Mouse (Mus musculus): Measurements from ENCODE around the gene Tcte2.
"Not testable (repeated sequence)": the region's sequence is repeated elsewhere in the genome, so short reads cannot be mapped to it uniquely, and the experiment has no call there.

Tcte2 gene

GRCm38 (mm10) chr17:13683027-13683410, 78.6 kb downstream of the Tcte2 start:
- no peak for DNase-seq (ENCODE audit: low spot score)

GRCm38 (mm10) chr17:13682378-13683026, 79.1 kb downstream of the Tcte2 start:
- DNase-seq (ENCODE audit: low spot score): peak; percentile 62

GRCm38 (mm10) chr17:13681686-13682085, 79.9 kb downstream of the Tcte2 start:
- DNase-seq (ENCODE audit: low spot score): no peak

- no peak for DNase-seq (ENCODE audit: low spot score)
These were observed 80.5 kb downstream of the Tcte2 start for GRCm38 (mm10) chr17:13681126-13681525.

GRCm38 (mm10) chr17:13680318-13680717, 81.3 kb downstream of the Tcte2 start:
- DNase-seq (ENCODE audit: low spot score): no peak

GRCm38 (mm10) chr17:13679725-13680124, 81.9 kb downstream of the Tcte2 start:
- DNase-seq (ENCODE audit: low spot score): no peak

- DNase-seq (ENCODE audit: low spot score): no peak
These were observed 84.1 kb downstream of the Tcte2 start for GRCm38 (mm10) chr17:13677225-13678148.

- DNase-seq (ENCODE audit: low spot score): not testable (repeated sequence)
These were observed 85.5 kb downstream of the Tcte2 start for GRCm38 (mm10) chr17:13676099-13676498.

GRCm38 (mm10) chr17:13675630-13676029, 86.0 kb downstream of the Tcte2 start:
- no peak for DNase-seq (ENCODE audit: low spot score)

GRCm38 (mm10) chr17:13674695-13675306, 86.8 kb downstream of the Tcte2 start:
- DNase-seq (ENCODE audit: low spot score): no peak

- no peak for DNase-seq (ENCODE audit: low spot score)
These were observed 89.9 kb downstream of the Tcte2 start for GRCm38 (mm10) chr17:13671732-13672131.

GRCm38 (mm10) chr17:13670227-13670626, 91.4 kb downstream of the Tcte2 start:
- no peak for DNase-seq (ENCODE audit: low spot score)

- peak; percentile 78 for DNase-seq (ENCODE audit: low spot score)
These were observed 92.4 kb downstream of the Tcte2 start for GRCm38 (mm10) chr17:13669206-13669605.

GRCm38 (mm10) chr17:13668052-13669015, 93.3 kb downstream of the Tcte2 start:
- DNase-seq (ENCODE audit: low spot score): no peak

- DNase-seq (ENCODE audit: low spot score): no peak
These were observed 94.6 kb downstream of the Tcte2 start for GRCm38 (mm10) chr17:13667006-13667405.

- DNase-seq (ENCODE audit: low spot score): no peak
These were observed 95.9 kb downstream of the Tcte2 start for GRCm38 (mm10) chr17:13665731-13666130.

GRCm38 (mm10) chr17:13663386-13664166, 98.0 kb downstream of the Tcte2 start:
- DNase-seq (ENCODE audit: low spot score): no peak

Data from lung, postnatal 25 days (tissue).